In the genomic region with DNA sequence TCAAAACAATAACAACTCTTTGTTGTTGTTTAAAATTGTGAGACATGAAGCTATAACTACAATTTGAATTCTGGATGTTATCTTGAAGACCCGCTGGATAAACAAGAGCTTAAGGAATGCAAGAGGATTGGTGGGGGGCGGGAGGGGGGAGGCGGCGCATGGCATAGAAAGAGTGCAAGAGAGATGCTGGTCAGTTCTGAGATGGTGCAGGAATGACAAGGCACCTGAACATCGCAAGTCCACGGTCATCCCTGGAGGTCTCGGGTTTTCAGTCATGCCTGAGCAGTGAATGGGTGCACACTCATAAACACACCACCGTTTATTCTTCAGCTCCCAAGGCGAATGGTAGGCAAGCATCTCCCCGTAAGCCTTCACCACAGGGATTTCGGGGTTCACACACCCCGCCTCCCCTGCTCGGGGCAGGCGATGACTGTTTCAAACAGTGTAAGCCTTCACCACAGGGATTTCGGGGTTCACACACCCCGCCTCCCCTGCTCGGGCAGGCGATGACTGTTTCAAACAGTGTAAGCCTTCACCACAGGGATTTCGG, we compare ENCODE assay signal across 9 mouse cellular contexts. TPM values are rescaled to one million over a fixed set of nuclear protein-coding genes. Genes with fewer than 3 reads are reported as not detected.
A peak's percentile ranks its signal among the peaks of the same experiment; 100 is the strongest.
DNase-seq lines count a peak whose midpoint lies in the region; ATAC-seq and TF ChIP-seq lines count a peak whose summit lies in the region.
"Had no signal": no experiment of that assay in that cellular context is flagged by ENCODE, and none has a peak within 500 bp of the region (broad histone marks: within the 10 kb centered on the region; RNA-seq: fewer than 3 reads in every experiment).

No protein-coding gene starts in this region.

- H3K4me3 ChIP-seq in kidney, embryonic 14.5 days (ENCODE audit: low read length), result peak overlapping the region; percentile 50
- peak overlapping the region; percentile 89 for H3K4me3 ChIP-seq in hindbrain, embryonic 14.5 days (replicated peaks; ENCODE audit: low read length)
- H3K4me3 ChIP-seq in myocyte, result peak overlapping the region; percentile 36

- no peaks in the 10 kb centered on the region for H3K9me3 ChIP-seq in kidney, embryonic 14.5 days (ENCODE audit: control insufficient read depth, low read length)
- H3K9me3 ChIP-seq in hindbrain, embryonic 14.5 days (ENCODE audit: control insufficient read depth, low read length), result no peaks in the 10 kb centered on the region

- H3K9ac ChIP-seq in kidney, embryonic 14.5 days (ENCODE audit: low read depth, low read length), result no peak overlapping the region
- peak overlapping the region; percentile 87 for H3K9ac ChIP-seq in hindbrain, embryonic 14.5 days

- H3K4me2 ChIP-seq in kidney, embryonic 14.5 days (replicated peaks; ENCODE audit: low read depth, low read length), result peak overlapping the region; percentile 91
- peak overlapping the region; percentile 73 for H3K4me2 ChIP-seq in hindbrain, embryonic 14.5 days (replicated peaks)
- peak overlapping the region; percentile 90 for H3K4me2 ChIP-seq in myocyte (ENCODE audit: low read depth)

- ATAC-seq in kidney, embryonic 14.5 days (ENCODE audit: low FRiP score, low TSS enrichment), result 0 out of 2 replicates have a peak, but pooled peaks have one; percentile 7
- ATAC-seq in hindbrain, embryonic 14.5 days (ENCODE audit: low FRiP score), result peak; percentile 29; the same call in 1 of the 2 replicates

- H3ac ChIP-seq in myocyte (ENCODE audit: control insufficient read depth, insufficient read length), result no peak overlapping the region

- H3K27me3 ChIP-seq in kidney, embryonic 14.5 days (ENCODE audit: control insufficient read depth, insufficient read depth, low read length), result peaks cover 16% of the 10 kb centered on the region
- no peaks in the 10 kb centered on the region; the same call in 1 of the 2 replicates for H3K27me3 ChIP-seq in hindbrain, embryonic 14.5 days (ENCODE audit: control insufficient read depth, insufficient read depth, low read length)
- no peaks in the 10 kb centered on the region for H3K27me3 ChIP-seq in myocyte (ENCODE audit: control insufficient read depth, insufficient read depth, insufficient read length)
- H3K27me3 ChIP-seq: Patski had no signal

- H3K4me1 ChIP-seq in kidney, embryonic 14.5 days (ENCODE audit: control insufficient read depth, insufficient read depth, low read length), result no peaks in the 10 kb centered on the region
- H3K4me1 ChIP-seq in hindbrain, embryonic 14.5 days (replicated peaks; ENCODE audit: control insufficient read depth, insufficient read depth, low read length), result peaks cover 14% of the 10 kb centered on the region; the same call in 1 of the 2 replicates

- H3K79me2 ChIP-seq in myocyte (ENCODE audit: control insufficient read depth, insufficient read depth), result no peaks in the 10 kb centered on the region

- H3K27ac ChIP-seq in kidney, embryonic 14.5 days (ENCODE audit: low read depth, low read length), result no peak overlapping the region
- H3K27ac ChIP-seq in hindbrain, embryonic 14.5 days, result no peak overlapping the region; the same call in 1 of the 2 replicates

- no peak for DNase-seq in kidney, postnatal 36 days
- peak; percentile 26 to 39 for DNase-seq in cerebellum, postnatal 36 days
- no peak for DNase-seq in hindbrain, embryonic 14.5 days (ENCODE audit: low spot score)
- DNase-seq in thymus, postnatal 0 days (ENCODE audit: low spot score), result no peak
- DNase-seq in ovary, adult 18-20 months (ENCODE audit: low spot score), result no peak
- no peak for DNase-seq in left cerebral cortex, adult 9 months (ENCODE audit: low spot score in 2 of 2)

- no peak for TF ChIP-seq POLR2A in myocyte (IDR thresholded peaks at IDR 0.05; ENCODE audit: insufficient read length, low read depth)

- WGBS in kidney, embryonic 14.5 days, result 3% methylated on average over 19 of the region's 19 CpGs
- 2% methylated on average over 19 of the region's 19 CpGs for WGBS in hindbrain, embryonic 14.5 days

- no peaks in the 10 kb centered on the region for H3K36me3 ChIP-seq in kidney, embryonic 14.5 days (ENCODE audit: control insufficient read depth, insufficient read depth, low read length)
- no peaks in the 10 kb centered on the region for H3K36me3 ChIP-seq in hindbrain, embryonic 14.5 days (replicated peaks; ENCODE audit: control insufficient read depth, insufficient read depth)
- no peaks in the 10 kb centered on the region for H3K36me3 ChIP-seq in myocyte (ENCODE audit: control insufficient read depth, insufficient read depth)

TF ChIP-seq in myocyte, 11 proteins besides CTCF, POLR2A, EP300 and RAD21:
- TF ChIP-seq TCF12 (IDR thresholded peaks at IDR 0.05; ENCODE audit: insufficient read depth, poor library complexity, severe bottlenecking) (no peak), SRF (IDR thresholded peaks at IDR 0.05; ENCODE audit: control insufficient read depth, insufficient read length, low read depth) (no peak), CEBPB (IDR thresholded peaks at IDR 0.05; ENCODE audit: insufficient read depth, poor library complexity, severe bottlenecking) (no peak), TCF3 (IDR thresholded peaks at IDR 0.05; ENCODE audit: insufficient read length, low read depth) (no peak), MYOD1 (IDR thresholded peaks at IDR 0.05; ENCODE audit: control insufficient read depth in 1 of 3, insufficient read length in 2 of 3, low read depth in 2 of 3) (no peak), MAX (IDR thresholded peaks at IDR 0.05; ENCODE audit: low read depth) (no peak), USF1 (IDR thresholded peaks at IDR 0.05; ENCODE audit: low read depth) (no peak), E2F4 (IDR thresholded peaks at IDR 0.05; ENCODE audit: insufficient read depth) (no peak), MYOG (IDR thresholded peaks at IDR 0.05; ENCODE audit: control insufficient read depth in 1 of 3, insufficient read depth in 1 of 3, insufficient read length in 2 of 3, low read depth in 2 of 3) (no peak), POLR2AphosphoS2 (IDR thresholded peaks at IDR 0.05; ENCODE audit: insufficient read length, low read depth) (no peak), REST (IDR thresholded peaks at IDR 0.05; ENCODE audit: insufficient read depth, insufficient read length) (no peak)

RNA-seq across cellular contexts. Expression of a gene that starts 1.2 kb away (rescaled TPM):
- polyA plus RNA-seq in kidney, embryonic 14.5 days (2014; fragmentation: Nextera tagmentation; extraction: Ambion mirVana), result 5.1 and 6.5 TPM in 2 replicates
- 70.0 and 71.6 TPM in 2 replicates for polyA plus RNA-seq in hindbrain, embryonic 14.5 days (2014; fragmentation: Nextera tagmentation; extraction: Ambion mirVana)
- polyA plus RNA-seq in myocyte (2012; fragmentation: generic; extraction: Trizol), result 3.0 TPM
- 2.1 and 2.2 TPM in 2 replicates for polyA plus RNA-seq in thymus, postnatal 0 days (2015; fragmentation: Nextera tagmentation; extraction: Ambion mirVana)

Comparison
In these comparisons a context has a peak if more than half of its experiments do, and no peak if none do; other contexts are left out.
1. H3K4me3 ChIP-seq: peak in every context shown above with its lines; median percentile 89 in hindbrain, embryonic 14.5 days; 50 in kidney, embryonic 14.5 days; 36 in myocyte.
2. DNase-seq: peak in cerebellum, postnatal 36 days (2 of 2); none in kidney, postnatal 36 days (0 of 2), hindbrain, embryonic 14.5 days (single experiment), thymus, postnatal 0 days (single experiment), ovary, adult 18-20 months (single experiment) and left cerebral cortex, adult 9 months (0 of 2).
3. Peak in every context shown above with its lines, with median percentiles within 50 percentile points of each other: H3K4me2 ChIP-seq.